ENCODE assay signal across 8 mouse cellular contexts in genomic region chr3:78358377-78358776, GRCm38 (mm10).
DNase-seq lines count a peak whose midpoint lies in the region; ATAC-seq lines count a peak whose summit lies in the region.

No protein-coding gene starts in this region.

- no peak overlapping the region for H3K27ac ChIP-seq in limb, embryonic 11.5 days (replicated peaks; ENCODE audit: low read depth, low read length)
- H3K27ac ChIP-seq in limb, embryonic 10.5 days: no peak overlapping the region
- no peak overlapping the region for H3K27ac ChIP-seq in embryonic facial prominence, embryonic 11.5 days (replicated peaks; ENCODE audit: low read depth, low read length)

- no peak overlapping the region for H3K9ac ChIP-seq in limb, embryonic 11.5 days (ENCODE audit: low read length)
- H3K9ac ChIP-seq in embryonic facial prominence, embryonic 11.5 days (replicated peaks; ENCODE audit: low read length): no peak overlapping the region

- no peak overlapping the region for H3K4me2 ChIP-seq in limb, embryonic 11.5 days (ENCODE audit: low read depth, severe bottlenecking)
- H3K4me2 ChIP-seq in embryonic facial prominence, embryonic 11.5 days (ENCODE audit: low read depth, low read length): no peak overlapping the region

- no peaks in the 10 kb centered on the region for H3K9me3 ChIP-seq in limb, embryonic 11.5 days (ENCODE audit: control insufficient read depth, low read length)
- H3K9me3 ChIP-seq in limb, embryonic 10.5 days (replicated peaks): no peaks in the 10 kb centered on the region
- H3K9me3 ChIP-seq in embryonic facial prominence, embryonic 11.5 days (replicated peaks; ENCODE audit: control insufficient read depth, low read length): no peaks in the 10 kb centered on the region

- H3K4me1 ChIP-seq in limb, embryonic 11.5 days (ENCODE audit: control insufficient read depth, insufficient read depth, low read length): no peaks in the 10 kb centered on the region
- H3K4me1 ChIP-seq in limb, embryonic 10.5 days: no peaks in the 10 kb centered on the region
- no peaks in the 10 kb centered on the region for H3K4me1 ChIP-seq in embryonic facial prominence, embryonic 11.5 days (ENCODE audit: control insufficient read depth, insufficient read depth, low read length)

- H3K4me3 ChIP-seq in limb, embryonic 11.5 days (ENCODE audit: low read depth, low read length): no peak overlapping the region
- no peak overlapping the region for H3K4me3 ChIP-seq in limb, embryonic 10.5 days
- no peak overlapping the region for H3K4me3 ChIP-seq in embryonic facial prominence, embryonic 11.5 days (ENCODE audit: low read depth, low read length)

- no peak for ATAC-seq in limb, embryonic 11.5 days (ENCODE audit: insufficient number of reproducible peaks, low FRiP score, low TSS enrichment, low read depth)
- no peak for ATAC-seq in embryonic facial prominence, embryonic 11.5 days (replicated peaks; ENCODE audit: insufficient number of reproducible peaks, low FRiP score, low TSS enrichment, low read depth)

- WGBS in limb, embryonic 11.5 days: 77% methylated on average over 1 of the region's 1 CpGs
- 44% methylated on average over 1 of the region's 1 CpGs for WGBS in limb, embryonic 10.5 days
- 42% methylated on average over 1 of the region's 1 CpGs for WGBS in embryonic facial prominence, embryonic 11.5 days

- no peaks in the 10 kb centered on the region for H3K36me3 ChIP-seq in limb, embryonic 11.5 days (ENCODE audit: control insufficient read depth, insufficient read depth, low read length)
- H3K36me3 ChIP-seq in limb, embryonic 10.5 days: no peaks in the 10 kb centered on the region
- no peaks in the 10 kb centered on the region for H3K36me3 ChIP-seq in embryonic facial prominence, embryonic 11.5 days (replicated peaks; ENCODE audit: control insufficient read depth, insufficient read depth, low read depth, low read length)

- DNase-seq in limb, embryonic 11.5 days (ENCODE audit: low spot score): peak; percentile 45
- no peak for DNase-seq in limb, embryonic 10.5 days (ENCODE audit: low spot score)
- DNase-seq in adipocyte (ENCODE audit: low spot score): peak; percentile 46
- peak; percentile 75 for DNase-seq in embryonic facial prominence, embryonic 11.5 days (ENCODE audit: low spot score)
- DNase-seq in layer of hippocampus, adult 8-10 months (ENCODE audit: low spot score in 2 of 2): peak; percentile 23 to 52
- DNase-seq in retina, postnatal 7 days (ENCODE audit: low read depth, low spot score): peak; percentile 38
- no peak for DNase-seq in spleen, adult 12 weeks (ENCODE audit: low spot score)
- no peak for DNase-seq in adrenal gland, adult 18-20 months (ENCODE audit: low spot score in 2 of 2)

- H3K27me3 ChIP-seq in limb, embryonic 11.5 days (ENCODE audit: control insufficient read depth, insufficient read depth, low read length): no peaks in the 10 kb centered on the region
- H3K27me3 ChIP-seq in limb, embryonic 10.5 days (ENCODE audit: low read depth, poor library complexity, severe bottlenecking): no peaks in the 10 kb centered on the region
- H3K27me3 ChIP-seq in embryonic facial prominence, embryonic 11.5 days (ENCODE audit: control insufficient read depth, insufficient read depth, low read length): no peaks in the 10 kb centered on the region

Comparison
In these comparisons a context has a peak if more than half of its experiments do, and no peak if none do; other contexts are left out.
1. DNase-seq: peak in limb, embryonic 11.5 days (single experiment), adipocyte (single experiment), embryonic facial prominence, embryonic 11.5 days (single experiment), layer of hippocampus, adult 8-10 months (2 of 2) and retina, postnatal 7 days (single experiment); none in limb, embryonic 10.5 days (single experiment), spleen, adult 12 weeks (single experiment) and adrenal gland, adult 18-20 months (0 of 2).